ENCODE assay signal across 9 mouse cellular contexts in genomic region chr19:58859357-58859756, GRCm38 (mm10).
DNase-seq lines count a peak whose midpoint lies in the region; ATAC-seq and TF ChIP-seq lines count a peak whose summit lies in the region.
"Had no signal": no experiment of that assay in that cellular context is flagged by ENCODE, and none has a peak within 500 bp of the region (broad histone marks: within the 10 kb centered on the region; RNA-seq: fewer than 3 reads in every experiment).

No protein-coding gene starts in this region.

- TF ChIP-seq CTCF in C2C12 (IDR thresholded peaks at IDR 0.05; ENCODE audit: control insufficient read depth, insufficient read depth, insufficient read length) = no peak

- peak overlapping the region; percentile 32 for H3ac ChIP-seq in C2C12 (ENCODE audit: control insufficient read depth, insufficient read length, low read depth)

- H3K36me3 ChIP-seq in heart, embryonic 10.5 days = no peaks in the 10 kb centered on the region
- H3K36me3 ChIP-seq in C2C12 (ENCODE audit: control insufficient read depth, insufficient read depth) = no peaks in the 10 kb centered on the region
- no peaks in the 10 kb centered on the region for H3K36me3 ChIP-seq in embryonic facial prominence, embryonic 15.5 days
- no peaks in the 10 kb centered on the region for H3K36me3 ChIP-seq in limb, embryonic 13.5 days

- H3K79me2 ChIP-seq in C2C12 (ENCODE audit: control insufficient read depth, insufficient read depth) = peaks cover 58% of the 10 kb centered on the region

- H3K27me3 ChIP-seq in heart, embryonic 10.5 days (ENCODE audit: insufficient read depth, poor library complexity, severe bottlenecking) = peaks cover 12% of the 10 kb centered on the region; the same call in 1 of the 2 replicates
- H3K27me3 ChIP-seq in C2C12 (ENCODE audit: control insufficient read depth, insufficient read depth, insufficient read length) = no peaks in the 10 kb centered on the region
- peaks cover 26% of the 10 kb centered on the region for H3K27me3 ChIP-seq in embryonic facial prominence, embryonic 15.5 days
- H3K27me3 ChIP-seq in limb, embryonic 13.5 days = peaks cover 17% of the 10 kb centered on the region

- ATAC-seq in embryonic facial prominence, embryonic 15.5 days (ENCODE audit: insufficient number of reproducible peaks, low FRiP score, low TSS enrichment, low read depth) = no peak
- no peak for ATAC-seq in limb, embryonic 13.5 days (ENCODE audit: low FRiP score, low read depth)

- peaks cover 22% of the 10 kb centered on the region for H3K79me3 ChIP-seq in C2C12 (ENCODE audit: low read depth)

- WGBS in heart, embryonic 10.5 days = 14% methylated on average over 6 of the region's 6 CpGs
- 14% methylated on average over 6 of the region's 6 CpGs for WGBS in embryonic facial prominence, embryonic 15.5 days
- whole genome bisulfite sequencing in limb, embryonic 13.5 days = 20% methylated on average over 6 of the region's 6 CpGs

- H3K9ac ChIP-seq in embryonic facial prominence, embryonic 15.5 days = no peak overlapping the region
- H3K9ac ChIP-seq in limb, embryonic 13.5 days = no peak overlapping the region

- no peak for DNase-seq in heart, embryonic 10.5 days (ENCODE audit: low spot score)
- DNase-seq in heart, adult 9 months (ENCODE audit: low spot score in 2 of 2) = no peak
- no peak for DNase-seq in thymus, postnatal 4 days
- no peak for DNase-seq in adrenal gland, postnatal 36 days
- no peak for DNase-seq in adrenal gland, adult 2 months

- no peaks in the 10 kb centered on the region for H3K9me3 ChIP-seq in heart, embryonic 10.5 days
- H3K9me3 ChIP-seq in embryonic facial prominence, embryonic 15.5 days (replicated peaks) = no peaks in the 10 kb centered on the region
- H3K9me3 ChIP-seq in limb, embryonic 13.5 days = peaks cover 4% of the 10 kb centered on the region; the same call in 1 of the 2 replicates

- peak overlapping the region; percentile 74 for H3K4me3 ChIP-seq in heart, embryonic 10.5 days
- H3K4me3 ChIP-seq in C2C12 (ENCODE audit: insufficient read depth, poor library complexity, severe bottlenecking) = peak overlapping the region; percentile 55
- H3K4me3 ChIP-seq in embryonic facial prominence, embryonic 15.5 days (replicated peaks) = peak overlapping the region; percentile 61
- peak overlapping the region; percentile 65 for H3K4me3 ChIP-seq in limb, embryonic 13.5 days
- H3K4me3 ChIP-seq: erythroblast, embryonic 14.5 days had no signal

- H3K4me1 ChIP-seq in heart, embryonic 10.5 days = peaks cover 37% of the 10 kb centered on the region
- peaks cover 15% of the 10 kb centered on the region for H3K4me1 ChIP-seq in embryonic facial prominence, embryonic 15.5 days
- H3K4me1 ChIP-seq in limb, embryonic 13.5 days = peaks cover 16% of the 10 kb centered on the region

- peak overlapping the region; percentile 98 for H3K4me2 ChIP-seq in embryonic facial prominence, embryonic 15.5 days (replicated peaks)
- peak overlapping the region; percentile 87 for H3K4me2 ChIP-seq in limb, embryonic 13.5 days (replicated peaks)

- H3K27ac ChIP-seq in heart, embryonic 10.5 days = peak overlapping the region; percentile 6; the same call in 1 of the 2 replicates
- H3K27ac ChIP-seq in embryonic facial prominence, embryonic 15.5 days (replicated peaks) = no peak overlapping the region
- no peak overlapping the region for H3K27ac ChIP-seq in limb, embryonic 13.5 days

TF ChIP-seq in C2C12, 6 proteins besides CTCF, POLR2A, EP300 and RAD21:
- no peak for TF ChIP-seq FOSL1 (IDR thresholded peaks at IDR 0.05; ENCODE audit: insufficient read depth, low read length, poor library complexity, severe bottlenecking)
- no peak for TF ChIP-seq MYOG (IDR thresholded peaks at IDR 0.05; ENCODE audit: control insufficient read depth, extremely low read depth, insufficient read length)
- TF ChIP-seq MYOD1 (IDR thresholded peaks at IDR 0.05; ENCODE audit: control insufficient read depth, insufficient read length, low read depth) = no peak
- TF ChIP-seq USF1 (IDR thresholded peaks at IDR 0.05; ENCODE audit: low read depth) = no peak
- TF ChIP-seq CEBPB (IDR thresholded peaks at IDR 0.05; ENCODE audit: low read depth) = no peak
- TF ChIP-seq MAX (IDR thresholded peaks at IDR 0.05) = no peak
